Mouse (Mus musculus) 3134 (cell line): ENCODE data around the gene Ak7.

Experiments
- DNase-seq: peaks from one replicate; pipeline ENCODE4 v3.0.0-alpha.2; 2011; ENCODE audit warnings: low spot score; ENCODE audit not compliant: insufficient read length; ENCODE audit errors: extremely low read depth

The Ak7 gene

DNA sequence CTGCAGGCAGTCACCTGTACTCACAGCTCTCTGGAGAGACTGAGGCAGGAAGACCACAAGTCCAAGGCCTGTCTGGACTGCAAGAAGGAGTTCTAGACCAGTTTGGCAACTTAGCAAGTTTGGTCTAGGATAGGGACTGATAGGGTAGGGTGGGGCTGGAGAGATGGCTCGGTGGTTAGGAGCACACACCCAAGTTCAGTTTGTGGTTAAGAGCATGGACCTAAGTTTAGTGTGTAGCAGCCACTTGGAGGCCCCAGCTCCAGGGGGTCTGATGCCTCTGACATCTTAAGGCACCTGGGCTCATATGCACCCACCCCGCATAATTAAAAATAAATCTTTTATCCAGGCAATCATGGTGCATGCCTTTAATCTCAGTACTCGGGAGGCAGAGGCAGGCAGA lies 21.5 kb downstream of the Ak7 start:
- DNase-seq: no peak

DNA sequence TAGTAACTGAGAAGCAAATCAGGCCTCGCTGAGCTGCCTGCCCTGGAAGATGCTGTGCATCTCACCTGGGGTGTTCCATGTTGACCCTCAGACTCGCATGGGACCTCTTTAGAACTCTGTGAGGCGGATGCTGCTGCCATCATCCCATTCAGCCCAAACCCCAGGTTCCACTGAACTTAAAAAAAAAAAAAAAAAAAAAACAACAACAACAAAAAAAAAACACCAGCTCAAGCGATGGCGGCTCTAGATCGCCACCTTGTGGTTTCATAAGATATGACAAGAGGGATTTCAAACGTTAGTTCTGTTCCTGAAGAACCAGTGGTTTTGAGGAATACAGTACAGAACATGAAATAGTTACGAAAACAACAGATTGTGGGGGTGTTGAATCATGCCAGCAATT lies 22.2 kb downstream of the Ak7 start:
- DNase-seq: no peak

DNA sequence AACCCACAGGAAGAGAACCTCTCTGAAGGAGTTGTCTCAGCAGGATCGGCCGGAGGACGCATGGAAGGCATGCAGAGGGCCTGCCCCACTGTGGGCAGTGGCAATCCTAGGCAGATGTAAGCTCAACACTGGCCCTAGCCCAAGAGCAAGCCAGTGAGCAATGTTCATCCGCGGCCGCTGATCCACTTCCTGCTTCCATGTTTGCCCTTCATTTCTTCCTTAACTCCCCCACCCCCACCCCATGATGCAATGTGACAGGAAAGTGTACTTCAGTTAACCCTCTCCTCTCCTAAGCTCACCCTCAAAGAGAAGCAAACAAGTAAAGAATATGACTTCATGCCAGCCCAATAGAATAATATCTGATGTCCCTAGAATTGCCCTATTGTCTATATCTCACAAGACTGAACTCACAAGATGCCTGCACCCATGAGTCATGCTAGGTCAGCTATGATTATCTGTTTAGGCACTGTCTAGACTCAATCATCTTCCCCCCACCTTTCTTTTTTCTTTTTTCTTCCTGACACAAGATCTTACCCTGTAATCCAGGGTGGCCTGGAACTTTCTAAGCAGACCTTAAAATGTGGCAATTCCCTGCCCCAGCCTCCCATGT lies 25.2 kb downstream of the Ak7 start:
- no peak for DNase-seq

DNA sequence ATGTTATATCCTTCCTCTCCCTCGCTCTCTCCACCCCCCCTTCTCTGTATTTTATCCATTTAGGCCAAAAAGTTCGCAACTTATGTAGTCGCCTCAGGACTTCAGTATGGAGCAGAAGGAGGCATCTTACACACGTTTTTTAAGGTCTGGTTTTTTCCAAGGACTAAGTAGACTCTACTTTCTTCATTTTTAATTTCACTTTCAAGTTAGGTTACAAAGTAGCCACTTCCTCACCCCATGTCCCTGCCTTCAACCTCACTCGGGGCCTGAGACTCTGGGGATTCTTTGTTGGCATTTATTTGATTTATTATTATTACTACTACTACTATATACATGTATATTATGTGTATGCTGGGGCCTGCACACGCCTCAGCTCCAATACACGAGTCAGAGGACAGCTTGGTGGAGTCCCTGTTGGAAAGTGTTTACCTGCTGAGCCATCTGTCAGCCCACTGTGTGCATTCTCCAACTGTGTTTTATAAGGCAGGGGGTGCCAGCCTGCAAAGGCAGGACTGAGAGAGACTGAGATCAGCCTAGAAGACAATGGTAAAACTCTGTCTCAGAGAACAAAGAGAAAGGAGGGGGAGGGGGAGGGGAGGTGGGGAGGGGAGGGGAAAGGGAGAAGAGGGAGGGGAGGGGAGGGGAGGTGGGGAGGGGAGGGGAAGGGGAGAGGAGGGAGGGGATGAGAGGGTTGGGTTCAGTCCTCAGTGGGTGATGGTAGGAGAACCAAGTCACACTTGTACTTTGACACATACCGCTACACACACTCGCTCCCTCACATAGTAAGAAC lies 27.8 kb downstream of the Ak7 start:
- no peak for DNase-seq

DNA sequence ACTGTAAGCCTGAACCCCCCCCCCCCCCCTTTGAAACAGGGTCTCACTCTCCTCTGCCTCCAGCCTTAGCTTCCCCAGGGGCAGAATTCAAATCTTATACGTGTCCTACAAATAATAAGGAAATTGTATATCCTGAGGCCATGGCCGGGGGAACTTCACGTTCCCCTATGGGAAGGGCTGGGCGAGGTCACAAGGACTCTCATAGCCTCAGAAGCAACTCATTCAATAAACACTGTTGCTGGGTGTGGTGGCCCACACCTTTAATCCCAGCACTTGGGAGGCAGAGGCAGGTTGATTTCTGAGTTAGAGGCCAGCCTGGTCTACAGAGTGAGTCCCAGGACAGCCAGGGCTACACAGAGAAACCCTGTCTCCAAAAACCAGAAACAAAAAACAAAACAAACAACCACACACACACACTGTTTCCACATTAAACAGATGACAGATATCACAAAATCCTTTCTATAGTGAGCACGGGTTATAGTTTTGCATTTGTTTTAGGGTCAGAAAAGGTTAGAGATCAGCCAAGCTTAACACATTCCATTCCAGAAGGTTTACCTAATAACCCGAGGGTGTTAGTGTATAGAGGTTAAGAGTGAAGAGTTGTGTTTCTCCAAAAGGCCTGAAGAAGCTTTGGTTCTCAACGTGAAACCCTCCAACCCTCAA lies 29.6 kb downstream of the Ak7 start:
- DNase-seq: no peak

DNA sequence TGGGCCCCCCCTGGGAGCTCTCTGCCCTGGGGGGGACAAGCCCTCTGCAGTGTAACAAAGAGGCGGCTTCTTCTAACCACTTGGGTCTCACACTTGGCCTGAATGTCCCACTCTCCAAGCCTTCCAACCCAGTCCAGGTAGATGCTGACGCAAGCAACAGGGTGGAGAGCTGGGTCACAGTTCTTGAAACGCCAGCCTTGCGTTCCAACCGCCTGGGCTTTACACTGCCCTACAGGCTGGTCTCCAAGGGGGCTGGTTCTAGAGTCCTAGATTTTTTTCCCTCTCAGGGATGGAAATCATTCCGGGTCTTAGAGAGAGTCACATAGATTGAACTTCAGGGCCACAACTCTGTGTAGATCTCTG lies 30.1 kb downstream of the Ak7 start:
- no peak for DNase-seq

DNA sequence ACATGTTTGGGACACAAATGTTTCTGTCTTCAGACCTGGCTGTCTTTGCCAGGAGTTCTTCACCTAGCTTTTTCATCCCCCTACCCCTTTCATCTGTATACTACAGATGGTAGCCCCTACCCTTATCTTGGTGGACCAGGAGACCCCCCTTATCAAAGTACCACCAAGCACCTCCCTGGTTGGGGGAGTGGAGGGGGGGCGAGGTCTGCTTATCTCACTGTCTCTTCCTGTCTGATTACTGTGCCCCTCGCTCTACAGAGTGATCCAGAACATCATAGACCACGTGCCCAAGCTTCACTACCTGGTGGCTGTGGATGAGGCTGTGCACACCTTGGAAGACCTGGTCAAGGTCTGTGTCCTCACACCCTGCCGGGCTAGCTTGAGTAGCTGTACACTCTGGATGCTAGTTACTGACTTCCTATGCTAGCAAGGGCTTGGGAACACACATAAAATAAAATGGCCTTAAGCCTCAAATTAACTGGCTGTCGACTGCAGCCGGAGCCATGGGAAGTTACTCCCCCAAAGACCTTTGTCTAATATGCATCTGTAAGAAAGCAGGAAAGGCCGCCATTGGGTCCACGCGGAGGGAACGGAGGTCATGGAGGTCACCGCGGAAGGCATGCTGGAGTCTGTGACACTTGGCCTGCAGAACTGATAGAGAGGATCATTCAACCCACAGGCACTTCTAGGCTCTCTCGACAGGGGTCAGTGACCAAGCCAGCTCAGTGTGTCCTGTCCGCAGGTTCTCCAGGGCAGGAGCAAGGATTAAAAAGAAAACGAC lies 32.7 kb downstream of the Ak7 start:
- no peak for DNase-seq

DNA sequence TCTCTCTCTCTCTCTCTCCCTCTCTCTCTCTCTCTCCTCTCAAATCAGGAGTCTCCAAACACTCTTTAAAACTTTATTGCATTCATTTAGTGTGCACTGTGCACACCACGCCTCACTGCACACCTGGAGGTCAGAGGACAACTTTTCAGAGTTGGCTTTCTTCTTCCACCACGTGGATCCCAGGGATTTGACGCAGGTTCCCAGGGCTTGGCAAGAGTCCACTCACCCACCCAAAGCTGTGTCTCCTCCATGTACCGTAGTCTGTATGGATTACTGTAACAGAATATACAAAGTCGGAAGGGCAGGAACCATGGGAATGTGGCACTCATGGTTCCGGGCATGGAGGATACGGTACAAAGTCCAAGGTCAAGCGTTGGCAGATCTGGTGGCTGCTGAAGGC lies 33.9 kb downstream of the Ak7 start:
- DNase-seq: no peak

DNA sequence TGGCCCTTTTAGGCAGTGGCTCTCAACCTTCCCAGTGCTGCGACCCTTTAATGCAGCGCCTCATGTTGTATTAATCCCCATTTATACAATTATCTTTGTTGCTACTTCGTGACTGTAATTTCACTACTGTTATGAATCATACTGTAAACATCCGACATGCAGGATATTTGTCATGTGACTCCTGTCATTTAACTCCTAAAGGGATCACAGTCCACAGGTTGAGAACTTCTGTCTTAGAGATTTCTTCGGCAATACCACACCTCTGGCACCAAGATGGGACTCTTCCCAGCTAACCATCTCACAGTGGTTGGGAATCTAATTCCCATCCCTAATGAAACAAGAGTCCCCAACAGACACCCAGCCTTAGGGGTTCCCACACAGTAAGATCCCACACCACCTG lies 42.3 kb downstream of the Ak7 start:
- no peak for DNase-seq

DNA sequence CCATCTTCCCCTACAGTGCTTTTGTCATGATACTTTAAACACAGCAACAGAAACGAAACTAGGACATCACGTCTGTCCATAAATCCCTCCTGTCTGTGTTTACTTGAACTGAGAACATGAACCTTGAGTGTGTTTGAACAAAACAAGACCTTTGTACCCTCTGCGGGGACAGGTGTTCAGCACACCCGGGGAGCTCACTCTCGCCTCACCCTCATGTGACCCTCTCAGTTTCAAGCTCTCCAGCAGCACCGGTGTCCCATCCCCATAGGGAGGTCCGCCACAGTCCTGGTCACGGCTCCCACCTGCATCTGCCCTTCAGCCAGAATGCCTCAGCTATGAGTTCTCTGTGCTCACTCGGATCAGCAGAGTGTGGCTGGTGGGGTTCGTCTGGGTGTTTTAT lies 48.0 kb downstream of the Ak7 start:
- no peak for DNase-seq

DNA sequence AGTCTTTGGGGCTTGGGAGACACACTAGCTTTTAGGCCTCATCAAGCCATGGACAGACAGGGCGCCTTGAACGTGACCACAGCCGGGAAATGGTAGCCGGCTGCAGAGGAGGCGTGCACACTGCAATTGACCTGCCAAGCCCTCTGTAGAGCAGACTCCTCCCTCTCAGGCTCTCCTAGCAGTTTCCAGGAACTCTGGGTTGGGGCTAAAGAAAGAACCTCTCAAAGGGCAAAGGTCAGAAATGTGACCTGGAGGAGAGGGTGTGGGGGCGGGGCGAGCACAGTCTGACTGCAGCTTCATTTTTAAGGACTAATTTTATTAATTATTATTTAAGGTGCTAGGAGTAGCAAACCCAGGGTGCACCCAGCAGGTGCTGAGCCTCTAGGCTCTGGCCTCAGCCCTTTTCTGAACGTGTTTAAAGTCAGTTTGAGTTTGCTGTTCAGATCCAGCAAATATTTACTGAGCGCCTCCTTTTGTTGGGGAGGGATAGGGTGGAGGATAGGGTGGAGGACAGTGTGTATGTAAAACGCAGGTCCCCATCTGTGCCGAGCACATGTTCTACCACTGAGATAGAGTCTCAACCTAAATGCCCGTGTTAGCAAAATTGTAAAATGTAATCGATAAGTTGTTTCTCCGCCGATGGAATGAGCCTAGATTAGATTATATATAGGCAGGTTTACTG lies 52.2 kb downstream of the Ak7 start:
- no peak for DNase-seq

DNA sequence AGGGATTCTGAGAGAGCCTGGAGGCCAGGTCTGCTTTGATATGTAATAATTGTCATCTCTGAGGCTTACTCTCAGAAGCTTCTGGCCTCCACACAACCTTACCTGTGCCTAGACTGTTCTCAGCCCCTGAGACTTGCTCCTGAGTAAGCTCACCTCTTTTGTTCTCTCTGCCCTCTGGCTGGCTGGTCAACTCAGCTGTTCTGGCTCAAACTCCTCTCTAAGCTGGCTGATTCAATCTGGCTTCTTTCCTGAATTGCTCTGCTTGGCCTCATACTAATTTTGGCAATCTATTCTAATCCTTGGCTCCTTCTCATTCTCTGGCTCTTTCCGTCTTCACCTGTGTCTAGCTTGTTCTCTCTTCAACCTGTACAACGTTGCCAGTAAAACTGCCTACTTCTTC lies 53.1 kb downstream of the Ak7 start:
- DNase-seq: no peak

DNA sequence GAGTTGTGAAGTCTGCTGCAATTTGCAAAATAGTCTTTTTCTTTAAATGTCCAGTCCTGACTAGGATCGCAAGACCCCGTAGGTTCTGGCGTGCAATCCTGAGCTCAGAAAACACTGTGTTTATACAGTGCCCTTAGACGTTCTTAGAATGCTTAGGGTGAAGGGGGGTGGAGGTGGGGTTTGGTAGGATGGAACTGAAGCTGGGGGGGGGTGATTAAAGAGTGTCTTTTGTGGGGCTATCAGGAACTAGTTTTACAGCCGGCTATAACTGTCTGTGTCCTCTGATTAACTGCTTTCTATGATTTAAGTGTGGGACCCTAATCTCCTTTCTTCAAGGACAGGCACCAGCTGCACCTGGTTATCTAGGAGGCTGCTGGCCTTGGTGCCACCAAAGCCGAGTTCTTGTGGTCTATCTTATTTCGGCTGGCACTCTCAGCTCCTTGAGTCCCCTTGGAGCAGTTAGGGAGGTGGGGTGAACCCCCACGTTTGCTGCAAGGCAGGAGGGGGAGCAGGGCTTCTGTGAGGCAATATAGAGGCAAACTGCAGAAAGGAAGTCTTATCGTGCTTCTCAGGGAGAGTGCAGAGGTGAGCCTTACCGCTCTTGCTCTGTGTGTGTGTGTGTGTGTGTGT lies 54.2 kb downstream of the Ak7 start:
- no peak for DNase-seq

DNA sequence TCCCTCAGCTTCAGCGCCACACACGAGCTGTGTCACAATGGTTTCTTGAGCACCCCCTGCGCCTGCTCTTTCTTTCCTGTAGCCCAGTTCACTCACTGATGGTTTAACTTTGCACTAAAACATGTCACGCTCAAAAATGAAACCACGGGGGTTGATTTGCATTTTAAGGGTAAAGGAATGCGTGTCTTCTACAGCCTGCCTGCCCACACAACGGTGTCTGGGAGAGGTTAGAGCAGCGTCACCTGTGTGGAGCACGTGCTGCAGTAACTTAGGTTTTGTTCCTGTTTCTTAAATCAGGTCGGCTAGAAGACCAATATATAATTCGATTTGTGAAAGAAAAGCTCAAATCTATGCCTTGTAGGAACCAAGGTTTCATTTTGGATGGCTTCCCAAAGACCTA lies 55.4 kb downstream of the Ak7 start:
- DNase-seq: no peak

DNA sequence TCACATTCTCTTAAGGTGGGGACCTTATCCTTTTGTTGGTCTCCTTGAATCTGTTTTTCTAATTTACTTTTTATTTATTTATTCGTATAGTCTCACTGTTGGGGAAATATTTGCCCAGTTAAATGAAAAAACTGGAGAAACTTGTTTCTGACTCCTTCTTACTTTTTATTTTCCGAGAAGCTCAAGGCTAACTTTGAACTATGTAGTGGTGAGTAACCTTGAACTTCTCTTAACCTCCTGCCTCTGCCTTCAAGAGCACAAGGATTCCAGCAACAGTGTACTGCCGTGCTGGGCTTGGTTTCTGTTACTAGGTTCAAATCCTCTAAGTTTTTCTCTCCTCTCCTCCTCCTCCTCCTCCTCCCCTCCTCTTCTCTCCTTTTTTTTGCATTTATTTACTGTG lies 55.9 kb downstream of the Ak7 start:
- DNase-seq: no peak

DNA sequence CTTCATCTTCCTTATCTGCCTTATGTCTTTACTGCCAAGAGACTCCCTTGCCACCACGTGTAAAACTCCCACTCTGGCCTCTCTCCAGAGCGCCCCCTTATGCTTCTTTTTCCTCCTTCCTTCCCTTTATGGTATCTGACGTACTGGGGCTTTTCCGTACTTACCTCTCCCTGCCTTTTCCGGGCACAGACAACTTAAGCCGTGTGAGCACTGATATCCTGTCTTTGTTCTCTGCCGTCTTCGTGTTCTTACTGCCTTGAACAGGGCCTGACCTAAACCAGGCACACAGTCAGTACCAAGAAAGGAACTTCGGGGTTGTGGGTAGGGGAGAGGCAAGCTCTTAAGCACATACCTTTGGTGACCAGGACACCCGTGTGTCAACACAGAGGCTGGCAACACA lies 63.9 kb downstream of the Ak7 start:
- DNase-seq: no peak

DNA sequence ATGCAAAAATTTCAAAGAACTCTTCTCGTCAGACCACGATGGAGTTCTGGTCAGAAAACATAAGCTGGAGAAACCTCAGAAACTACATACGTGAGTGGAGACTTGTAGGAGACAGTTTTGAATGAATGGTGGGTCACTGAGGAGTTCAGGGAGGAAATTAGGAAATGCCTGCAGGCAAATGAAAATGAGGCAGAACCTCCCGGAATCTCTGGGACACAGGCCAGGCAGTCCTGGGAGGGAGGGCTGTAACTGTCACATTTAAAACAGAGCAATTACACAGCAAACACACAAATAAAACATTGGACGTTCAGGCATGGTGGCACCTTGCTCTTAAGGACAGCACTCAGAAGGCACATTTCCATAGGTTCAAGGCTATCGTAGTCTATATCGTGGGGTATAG lies 69.1 kb downstream of the Ak7 start:
- DNase-seq: no peak

DNA sequence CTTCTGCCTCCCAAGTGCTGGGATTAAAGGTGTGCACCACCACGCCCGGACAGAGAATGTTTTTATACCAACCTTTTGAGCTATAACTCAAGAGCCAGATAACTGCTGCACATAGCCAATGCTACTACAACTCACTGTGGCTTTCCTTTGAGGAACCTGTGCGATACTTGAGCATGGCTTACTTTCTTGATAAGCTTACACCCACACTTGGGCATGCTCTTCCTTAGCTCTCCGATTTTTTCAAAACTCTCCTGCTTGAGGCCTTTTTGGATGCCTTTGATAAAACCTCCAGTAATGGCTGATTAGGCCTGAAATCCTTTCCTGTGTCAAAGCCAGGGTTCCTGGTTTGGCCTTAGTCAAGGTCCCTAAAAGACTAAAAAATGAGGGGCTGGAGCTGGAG lies 71.9 kb downstream of the Ak7 start:
- DNase-seq: no peak

DNA sequence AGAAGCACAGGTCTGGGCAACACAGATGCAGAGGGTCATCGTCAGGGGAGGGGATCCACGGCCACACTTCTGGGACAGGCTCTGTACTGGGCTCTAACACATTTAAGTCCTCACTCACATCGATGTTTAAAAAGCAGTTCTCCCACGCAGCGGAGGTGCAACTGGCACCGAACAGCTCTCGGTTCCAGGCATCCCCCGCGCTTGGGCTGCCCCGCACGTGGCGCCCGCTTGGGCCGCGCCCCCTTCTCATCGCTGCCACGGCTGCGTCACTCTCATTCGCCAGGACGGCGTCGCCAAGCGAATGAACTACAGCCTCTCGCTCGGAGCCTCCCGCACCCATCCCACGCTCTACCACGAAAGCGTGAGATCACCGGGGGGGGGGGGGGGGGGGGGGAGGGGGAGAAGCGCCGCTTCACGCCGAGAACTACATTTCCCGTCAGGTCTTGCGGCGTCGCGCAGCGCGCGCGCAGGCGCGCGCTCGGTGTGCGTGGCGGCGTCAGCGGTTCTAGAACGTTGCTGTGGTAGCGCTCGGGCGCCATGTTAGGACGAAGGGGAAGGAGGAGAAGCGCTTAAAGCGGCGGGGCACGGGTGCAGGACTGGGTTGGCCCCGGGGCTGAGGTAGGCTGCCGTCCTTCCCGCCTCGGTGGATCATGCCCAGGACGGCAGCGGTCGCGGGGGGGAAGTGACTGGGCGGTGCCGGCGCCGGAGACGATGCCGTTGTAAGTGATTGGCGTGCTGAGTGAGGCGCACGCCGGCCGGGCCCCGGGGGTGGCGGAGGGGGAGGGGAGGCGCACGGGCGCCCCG lies 78.6 kb downstream of the Ak7 start, which contains the start of gene Papola:
Papola (plus strand) TSS at position 499 of the 804 bp plus-strand sequence.
- peak; percentile 97 for DNase-seq
